Mouse (Mus musculus) megakaryocyte, embryonic 14.5 days (primary cell): Measurements from ENCODE around the gene Ppp1r9a.

Source experiments
- FLI1 ChIP-seq: IDR thresholded peaks from 2 replicates; pipeline ENCODE4 v1.6.1; 2012; ENCODE audit warnings: low read length, inconsistent platforms, mixed read lengths
- GATA1 ChIP-seq: IDR thresholded peaks from 3 replicates; pipeline ENCODE4 v1.6.1; 2012; ENCODE audit warnings: mixed read lengths, low read length, inconsistent platforms, borderline replicate concordance

- TF ChIP-seq GATA1, result no peak
- TF ChIP-seq FLI1, result no peak
Measured at GRCm38 (mm10) chr6:5032986-5033633, 130.4 kb downstream of the Ppp1r9a start.
